Mouse (Mus musculus): ENCODE measurements around the gene Ascc2.

DNA sequence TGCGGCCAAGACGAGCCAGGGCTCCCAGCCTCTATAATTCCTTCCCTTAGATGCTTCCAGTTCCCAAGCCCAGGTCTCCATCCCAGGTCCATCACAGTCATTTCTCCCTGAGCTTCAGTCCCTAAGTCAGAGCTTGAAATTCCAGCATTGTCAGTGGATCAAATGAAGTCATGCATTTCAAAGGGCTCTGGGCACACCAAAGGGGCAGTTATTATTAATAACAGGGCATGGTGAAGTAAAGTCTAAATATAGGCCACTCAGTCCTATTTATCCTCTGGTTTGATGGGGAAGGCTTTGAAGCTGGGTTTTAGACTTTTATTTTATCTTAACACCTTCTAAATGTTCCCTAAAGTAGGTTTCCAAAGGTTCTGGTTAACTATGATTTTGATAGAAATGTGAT is 25.6 kb upstream of the Ascc2 start:
- TF ChIP-seq POLR2A (IDR thresholded peaks at IDR 0.05; ENCODE audit: low read depth, low read length), result no peak
- no peak for TF ChIP-seq CTCF (IDR thresholded peaks at IDR 0.05; ENCODE audit: extremely low read depth, insufficient read length, insufficient replicate concordance, low read depth, low read length)

Data from small intestine, adult 2 months (tissue).